Mouse (Mus musculus): Measurements from ENCODE around the gene Myo1h. TPM values are rescaled to one million over a fixed set of nuclear protein-coding genes. Genes with fewer than 3 reads are reported as not detected.

The Myo1h gene
- polyA plus RNA-seq, 1 experiment from 2014 or later, result 0.96 TPM

GRCm38 (mm10) chr5:114372565-114372964, 83.6 kb downstream of the Myo1h start:
- H3K27ac ChIP-seq (ENCODE audit: low read depth, low read length), result no peak overlapping the region
- ATAC-seq (ENCODE audit: low FRiP score), result no peak
- H3K36me3 ChIP-seq (ENCODE audit: control insufficient read depth, insufficient read depth, low read length), result peaks cover 14% of the 10 kb centered on the region; the same call in 1 of the 2 replicates
- no peak overlapping the region for H3K4me2 ChIP-seq (replicated peaks; ENCODE audit: low read depth, low read length)
- DNase-seq (ENCODE audit: low spot score), result no peak
- 41% methylated on average over 11 of the region's 11 CpGs for WGBS
- no peaks in the 10 kb centered on the region for H3K27me3 ChIP-seq (ENCODE audit: control insufficient read depth, insufficient read depth, low read length)
- no peak overlapping the region for H3K9ac ChIP-seq (ENCODE audit: low read depth, low read length)
- no peak overlapping the region for H3K4me3 ChIP-seq (ENCODE audit: low read depth, low read length)
- no peaks in the 10 kb centered on the region; the same call in 1 of the 2 replicates for H3K4me1 ChIP-seq (replicated peaks; ENCODE audit: control insufficient read depth, insufficient read depth, low read length)
- no peaks in the 10 kb centered on the region for H3K9me3 ChIP-seq (ENCODE audit: control insufficient read depth, low read length)

GRCm38 (mm10) chr5:114373174-114373573, 84.2 kb downstream of the Myo1h start:
- ATAC-seq (ENCODE audit: low FRiP score), result no peak
- WGBS, result 80% methylated on average over 11 of the region's 11 CpGs
- Histone ChIP-seq H3K9me3 (ENCODE audit: control insufficient read depth, low read length) (no peaks in the 10 kb centered on the region), H3K9ac (ENCODE audit: low read depth, low read length) (no peak overlapping the region), H3K4me3 (ENCODE audit: low read depth, low read length) (no peak overlapping the region), H3K4me2 (replicated peaks; ENCODE audit: low read depth, low read length) (no peak overlapping the region), H3K36me3 (ENCODE audit: control insufficient read depth, insufficient read depth, low read length) (peaks cover 14% of the 10 kb centered on the region; the same call in 1 of the 2 replicates), H3K4me1 (replicated peaks; ENCODE audit: control insufficient read depth, insufficient read depth, low read length) (no peaks in the 10 kb centered on the region; the same call in 1 of the 2 replicates), H3K27ac (ENCODE audit: low read depth, low read length) (no peak overlapping the region; the same call in 1 of the 2 replicates), H3K27me3 (ENCODE audit: control insufficient read depth, insufficient read depth, low read length) (no peaks in the 10 kb centered on the region)
- DNase-seq (ENCODE audit: low spot score), result no peak

GRCm38 (mm10) chr5:114373581-114373980, 84.6 kb downstream of the Myo1h start:
- Histone ChIP-seq H3K27me3 (ENCODE audit: control insufficient read depth, insufficient read depth, low read length) (no peaks in the 10 kb centered on the region), H3K4me1 (replicated peaks; ENCODE audit: control insufficient read depth, insufficient read depth, low read length) (no peaks in the 10 kb centered on the region; the same call in 1 of the 2 replicates), H3K9me3 (ENCODE audit: control insufficient read depth, low read length) (no peaks in the 10 kb centered on the region), H3K4me3 (ENCODE audit: low read depth, low read length) (no peak overlapping the region), H3K36me3 (ENCODE audit: control insufficient read depth, insufficient read depth, low read length) (peaks cover 14% of the 10 kb centered on the region; the same call in 1 of the 2 replicates), H3K27ac (ENCODE audit: low read depth, low read length) (no peak overlapping the region), H3K4me2 (replicated peaks; ENCODE audit: low read depth, low read length) (no peak overlapping the region), H3K9ac (ENCODE audit: low read depth, low read length) (no peak overlapping the region)
- WGBS, result 86% methylated on average over 9 of the region's 9 CpGs
- ATAC-seq (ENCODE audit: low FRiP score) (no peak), DNase-seq (ENCODE audit: low spot score) (no peak)

- Histone ChIP-seq H3K36me3 (ENCODE audit: control insufficient read depth, insufficient read depth, low read length) (peaks cover 12% of the 10 kb centered on the region; the same call in 1 of the 2 replicates), H3K27ac (ENCODE audit: low read depth, low read length) (no peak overlapping the region), H3K9me3 (ENCODE audit: control insufficient read depth, low read length) (no peaks in the 10 kb centered on the region), H3K9ac (ENCODE audit: low read depth, low read length) (no peak overlapping the region), H3K4me2 (replicated peaks; ENCODE audit: low read depth, low read length) (no peak overlapping the region), H3K4me3 (ENCODE audit: low read depth, low read length) (no peak overlapping the region), H3K27me3 (ENCODE audit: control insufficient read depth, insufficient read depth, low read length) (no peaks in the 10 kb centered on the region), H3K4me1 (replicated peaks; ENCODE audit: control insufficient read depth, insufficient read depth, low read length) (no peaks in the 10 kb centered on the region; the same call in 1 of the 2 replicates)
- ATAC-seq (ENCODE audit: low FRiP score) (no peak), DNase-seq (ENCODE audit: low spot score) (no peak)
- WGBS, result 92% methylated on average over 23 of the region's 23 CpGs
Measured at GRCm38 (mm10) chr5:114374409-114375213, 85.6 kb downstream of the Myo1h start.

GRCm38 (mm10) chr5:114378177-114378920, 89.4 kb downstream of the Myo1h start:
- Histone ChIP-seq H3K4me3 (ENCODE audit: low read depth, low read length) (peak overlapping the region; percentile 73), H3K27ac (ENCODE audit: low read depth, low read length) (no peak overlapping the region), H3K9me3 (ENCODE audit: control insufficient read depth, low read length) (no peaks in the 10 kb centered on the region), H3K4me1 (replicated peaks; ENCODE audit: control insufficient read depth, insufficient read depth, low read length) (no peaks in the 10 kb centered on the region; the same call in 1 of the 2 replicates), H3K4me2 (replicated peaks; ENCODE audit: low read depth, low read length) (peak overlapping the region; percentile 83; the same call in 1 of the 2 replicates), H3K27me3 (ENCODE audit: control insufficient read depth, insufficient read depth, low read length) (no peaks in the 10 kb centered on the region), H3K9ac (ENCODE audit: low read depth, low read length) (no peak overlapping the region), H3K36me3 (ENCODE audit: control insufficient read depth, insufficient read depth, low read length) (0 out of 2 replicates have a peak, but pooled peaks cover 5% of the 10 kb centered on the region)
- 73% methylated on average over 10 of the region's 10 CpGs for WGBS
- DNase-seq (ENCODE audit: low spot score) (no peak), ATAC-seq (ENCODE audit: low FRiP score) (no peak)

GRCm38 (mm10) chr5:114378936-114379335, 90.0 kb downstream of the Myo1h start:
- no peaks in the 10 kb centered on the region for H3K9me3 ChIP-seq (ENCODE audit: control insufficient read depth, low read length)
- 47% methylated on average over 6 of the region's 6 CpGs for WGBS
- 0 out of 2 replicates have a peak, but pooled peaks cover 4% of the 10 kb centered on the region for H3K36me3 ChIP-seq (ENCODE audit: control insufficient read depth, insufficient read depth, low read length)
- no peaks in the 10 kb centered on the region; the same call in 1 of the 2 replicates for H3K4me1 ChIP-seq (replicated peaks; ENCODE audit: control insufficient read depth, insufficient read depth, low read length)
- peak overlapping the region; percentile 73 for H3K4me3 ChIP-seq (ENCODE audit: low read depth, low read length)
- H3K9ac ChIP-seq (ENCODE audit: low read depth, low read length), result peak overlapping the region; percentile 91; the same call in 1 of the 2 replicates
- no peak overlapping the region for H3K27ac ChIP-seq (ENCODE audit: low read depth, low read length)
- H3K27me3 ChIP-seq (ENCODE audit: control insufficient read depth, insufficient read depth, low read length), result no peaks in the 10 kb centered on the region
- ATAC-seq (ENCODE audit: low FRiP score), result no peak
- peak overlapping the region; percentile 83 for H3K4me2 ChIP-seq (replicated peaks; ENCODE audit: low read depth, low read length)
- DNase-seq (ENCODE audit: low spot score), result no peak

- no peaks in the 10 kb centered on the region; the same call in 1 of the 2 replicates for H3K4me1 ChIP-seq (replicated peaks; ENCODE audit: control insufficient read depth, insufficient read depth, low read length)
Measured at GRCm38 (mm10) chr5:114379763-114380162, 90.8 kb downstream of the Myo1h start.

GRCm38 (mm10) chr5:114380209-114381012, 91.4 kb downstream of the Myo1h start, which contains the start of the genes Kctd10 and Ube3b:
TSS of gene Kctd10 (minus strand) at chr5:114380508.
TSS of gene Ube3b (plus strand) at chr5:114380607.
- Histone ChIP-seq H3K9me3 (ENCODE audit: control insufficient read depth, low read length) (no peaks in the 10 kb centered on the region), H3K36me3 (ENCODE audit: control insufficient read depth, insufficient read depth, low read length) (peaks cover 1% of the 10 kb centered on the region; the same call in 1 of the 2 replicates), H3K27ac (ENCODE audit: low read depth, low read length) (peak within 1 kb of the TSS; percentile 84), H3K4me2 (replicated peaks; ENCODE audit: low read depth, low read length) (peak within 1 kb of the TSS; percentile 83), H3K4me3 (ENCODE audit: low read depth, low read length) (peak within 1 kb of the TSS; percentile 73), H3K9ac (ENCODE audit: low read depth, low read length) (peak within 1 kb of the TSS; percentile 91), H3K4me1 (replicated peaks; ENCODE audit: control insufficient read depth, insufficient read depth, low read length) (no peaks in the 10 kb centered on the region; the same call in 1 of the 2 replicates), H3K27me3 (ENCODE audit: control insufficient read depth, insufficient read depth, low read length) (no peaks in the 10 kb centered on the region)
- WGBS, result under 1% methylated on average over 57 of the region's 74 CpGs
- ATAC-seq (ENCODE audit: low FRiP score) (peak; percentile 94), DNase-seq (ENCODE audit: low spot score) (peak; percentile 91)

More at GRCm38 (mm10) chr5:114379763-114380162, 90.8 kb downstream of the Myo1h start:
- Histone ChIP-seq H3K27me3 (ENCODE audit: control insufficient read depth, insufficient read depth, low read length) (no peaks in the 10 kb centered on the region), H3K36me3 (ENCODE audit: control insufficient read depth, insufficient read depth, low read length) (peaks cover 4% of the 10 kb centered on the region; the same call in 1 of the 2 replicates), H3K4me2 (replicated peaks; ENCODE audit: low read depth, low read length) (peak overlapping the region; percentile 83), H3K27ac (ENCODE audit: low read depth, low read length) (peak overlapping the region; percentile 84), H3K4me3 (ENCODE audit: low read depth, low read length) (peak overlapping the region; percentile 73), H3K9ac (ENCODE audit: low read depth, low read length) (peak overlapping the region; percentile 91), H3K9me3 (ENCODE audit: control insufficient read depth, low read length) (no peaks in the 10 kb centered on the region)
- ATAC-seq (ENCODE audit: low FRiP score) (no peak; the same call in 1 of the 2 replicates), DNase-seq (ENCODE audit: low spot score) (peak; percentile 50)
- WGBS, result 2% methylated on average over 20 of the region's 20 CpGs
